Mouse (Mus musculus) CH12.LX (cell line): ENCODE data around the gene Cit. TPM values are rescaled to one million over a fixed set of nuclear protein-coding genes. Genes with fewer than 3 reads are reported as not detected.

Experiments
- DNase-seq: peaks from one replicate; pipeline ENCODE4 v3.0.0-alpha.2; 2013; ENCODE audit errors: extremely low read depth
- H3K27ac ChIP-seq: 2 replicates; pipeline ENCODE4 v1.5.1; 2012; ENCODE audit warnings: low read depth, mild to moderate bottlenecking, control low read depth, moderate library complexity; ENCODE audit not compliant: insufficient read depth
- H3K27me3 ChIP-seq: replicated peaks from 2 replicates; pipeline ENCODE3; 2012; ENCODE audit warnings: inconsistent platforms
- H3K36me3 ChIP-seq, 2 experiments: replicated peaks in 1 of 2; 2 replicates each; pipeline versions ENCODE3 to v1.6.1; 2012; ENCODE audit warnings: inconsistent platforms in 1 of 2, low read length in 1 of 2, mild to moderate bottlenecking in 1 of 2, mixed read lengths in 1 of 2, moderate library complexity in 1 of 2; ENCODE audit not compliant: control insufficient read depth in 1 of 2, insufficient read depth in 1 of 2
- H3K4me1 ChIP-seq, 2 experiments: 2 replicates each; pipeline ENCODE4 v1.6.1; 2012; ENCODE audit warnings: inconsistent platforms in 1 of 2, moderate library complexity in 1 of 2; ENCODE audit not compliant: insufficient read depth in 2 of 2, control insufficient read depth in 1 of 2
- H3K4me2 ChIP-seq: 2 replicates; pipeline ENCODE4 v1.6.1; 2012; ENCODE audit warnings: low read depth, mild to moderate bottlenecking, control low read depth; ENCODE audit not compliant: poor library complexity, insufficient read depth, severe bottlenecking
- H3K4me3 ChIP-seq, 3 experiments: fragments of 150-350 bp in 1 of 3; sonication (generic) in 1 of 3; replicated peaks in 1 of 3; 2 replicates each; pipeline versions ENCODE3 to v1.5.1; 2011 to 2012; ENCODE audit warnings: low read depth in 2 of 3, low read length in 2 of 3, mild to moderate bottlenecking in 2 of 3, moderate library complexity in 2 of 3, control low read depth in 1 of 3, improper control_type of control experiment in 1 of 3, inconsistent platforms in 1 of 3, mixed read lengths in 1 of 3; ENCODE audit not compliant: poor library complexity in 1 of 3
- H3K79me2 ChIP-seq: replicated peaks from 2 replicates; pipeline ENCODE4 v1.6.1; 2012; ENCODE audit warnings: mild to moderate bottlenecking, moderate library complexity; ENCODE audit not compliant: control insufficient read depth, poor library complexity, insufficient read depth, severe bottlenecking; ENCODE audit errors: extremely low read depth
- H3K9ac ChIP-seq: 2 replicates; pipeline ENCODE4 v1.6.1; 2012; ENCODE audit warnings: low read depth, mild to moderate bottlenecking, control low read depth, moderate library complexity; ENCODE audit not compliant: insufficient read depth
- H3K9me3 ChIP-seq: replicated peaks from 2 replicates; pipeline ENCODE3; 2012; ENCODE audit warnings: low read length, inconsistent platforms, mixed read lengths
- CHD2 ChIP-seq: IDR thresholded peaks from 2 replicates; pipeline ENCODE4 v1.6.1; 2011; ENCODE audit warnings: low read length, improper control_type of control experiment
- CTCF ChIP-seq, 2 experiments: IDR thresholded peaks in 1 of 2; conservative IDR thresholded peaks in 1 of 2; 2 replicates each; pipeline ENCODE4 v1.5.1; 2011 to 2012; ENCODE audit warnings: low read depth in 2 of 2, low read length in 2 of 2, improper control_type of control experiment in 1 of 2, inconsistent platforms in 1 of 2, mild to moderate bottlenecking in 1 of 2, moderate library complexity in 1 of 2
- EP300 ChIP-seq: IDR thresholded peaks from 2 replicates; pipeline ENCODE4 v1.6.1; 2011; ENCODE audit warnings: low read length, improper control_type of control experiment
- GABPA ChIP-seq: IDR thresholded peaks from 2 replicates; pipeline ENCODE4 v1.6.1; 2012; ENCODE audit warnings: low read depth, low read length, improper control_type of control experiment, inconsistent platforms; ENCODE audit not compliant: insufficient replicate concordance
- IRF4 ChIP-seq: IDR thresholded peaks from 2 replicates; pipeline ENCODE4 v1.6.1; 2014; ENCODE audit warnings: low read depth, mild to moderate bottlenecking, inconsistent platforms, low read length, improper control_type of control experiment
- JUN ChIP-seq: IDR thresholded peaks from 2 replicates; pipeline ENCODE4 v1.6.1; 2011; ENCODE audit warnings: low read depth, mild to moderate bottlenecking, low read length, improper control_type of control experiment, moderate library complexity; ENCODE audit not compliant: insufficient read depth
- JUND ChIP-seq: conservative IDR thresholded peaks from 2 replicates; pipeline ENCODE4 v1.6.1; 2011; ENCODE audit warnings: low read depth, low read length, improper control_type of control experiment
- KAT2A ChIP-seq: IDR thresholded peaks from 2 replicates; pipeline ENCODE4 v1.6.1; 2012; ENCODE audit warnings: low read length, improper control_type of control experiment, inconsistent platforms; ENCODE audit not compliant: insufficient replicate concordance
- MAFK ChIP-seq: IDR thresholded peaks from 2 replicates; pipeline ENCODE4 v1.6.1; 2011; ENCODE audit warnings: low read length, improper control_type of control experiment; ENCODE audit not compliant: insufficient replicate concordance
- MAZ ChIP-seq: IDR thresholded peaks from 2 replicates; pipeline ENCODE4 v1.6.1; 2012; ENCODE audit warnings: low read depth, mild to moderate bottlenecking, inconsistent platforms, low read length, improper control_type of control experiment, moderate library complexity
- MEF2A ChIP-seq: IDR thresholded peaks from 2 replicates; pipeline ENCODE4 v1.6.1; 2014; ENCODE audit warnings: low read depth, mild to moderate bottlenecking, inconsistent platforms, low read length, improper control_type of control experiment, borderline replicate concordance
- MXI1 ChIP-seq: IDR thresholded peaks from 2 replicates; pipeline ENCODE4 v1.6.1; 2011; ENCODE audit warnings: mild to moderate bottlenecking, low read depth, low read length, improper control_type of control experiment
- MYC ChIP-seq: IDR thresholded peaks from 2 replicates; pipeline ENCODE4 v1.6.1; 2011; ENCODE audit warnings: low read depth, mild to moderate bottlenecking, improper control_type of control experiment, low read length
- PAX5 ChIP-seq: IDR thresholded peaks from 2 replicates; pipeline ENCODE4 v1.6.1; 2012; ENCODE audit warnings: low read length, inconsistent platforms, mixed read lengths
- POLR2A ChIP-seq: IDR thresholded peaks from 2 replicates; pipeline ENCODE4 v1.6.1; 2011; ENCODE audit warnings: low read depth, mild to moderate bottlenecking, improper control_type of control experiment, low read length
- POLR2AphosphoS2 ChIP-seq: IDR thresholded peaks from 2 replicates; pipeline ENCODE4 v1.6.1; 2011; ENCODE audit warnings: low read depth, low read length, improper control_type of control experiment
- SIN3A ChIP-seq: IDR thresholded peaks from 2 replicates; pipeline ENCODE4 v1.6.1; 2012; ENCODE audit warnings: low read length, improper control_type of control experiment, inconsistent platforms
- TBP ChIP-seq: conservative IDR thresholded peaks from 2 replicates; pipeline ENCODE4 v1.6.1; 2011; ENCODE audit warnings: low read depth, low read length, improper control_type of control experiment
- USF1 ChIP-seq: IDR thresholded peaks from 2 replicates; pipeline ENCODE4 v1.6.1; 2014; ENCODE audit warnings: low read depth, mild to moderate bottlenecking, inconsistent platforms, low read length, improper control_type of control experiment
- USF2 ChIP-seq: conservative IDR thresholded peaks from 2 replicates; pipeline ENCODE4 v1.6.1; 2011; ENCODE audit warnings: low read depth, low read length, improper control_type of control experiment
- ZKSCAN1 ChIP-seq: IDR thresholded peaks from 2 replicates; pipeline ENCODE4 v1.6.1; 2012; ENCODE audit warnings: low read depth, inconsistent platforms, low read length, improper control_type of control experiment, borderline replicate concordance
- dilution Hi-C: fragments of 300-500 bp; cut with MboI; formaldehyde crosslinking; loops from 2 replicates; pipeline ENCODE4 v1.14.3; 2020; ENCODE audit warnings: low sequenced_read_pairs; ENCODE audit not compliant: extremely low pct_unique_long_range_greater_than_20kb, extremely low pct_ligation_motif_present
- in situ Hi-C: fragments of 300-500 bp; cut with MboI; formaldehyde crosslinking; loops from 3 replicates; pipeline ENCODE4 v1.14.3; 2019; ENCODE audit warnings: low sequenced_read_pairs, low pct_ligation_motif_present, low pct_unique_long_range_greater_than_20kb, mixed read lengths
- polyA plus RNA-seq: library from polyadenylated mRNA; unstranded; fragments of >175 nt; gene quantifications from 2 replicates; pipeline ENCODE4 v1.2.1, GENCODE M21; 2012; ENCODE audit warnings: low read depth; ENCODE audit not compliant: insufficient read length
- total RNA-seq, 2 experiments: library from RNA; depleted of rRNA; stranded (reverse); fragments of 300-350 nt in 1 of 2; fragments of >200 nt in 1 of 2; gene quantifications; 2 replicates each; pipeline ENCODE4 v1.2.3; 2012 to 2014

Cit gene
- total and polyA plus RNA-seq, 3 experiments: 7.0 to 24.9 (median 16.2) TPM

GRCm38 (mm10) chr5:115868540-115868939, 23.5 kb downstream of the Cit start:
- H3K4me3 ChIP-seq: no peak overlapping the region
- no peak for DNase-seq
- H3K4me1 ChIP-seq: no peaks in the 10 kb centered on the region
- peaks cover 44 to 94% of the 10 kb centered on the region in 2 experiments for H3K36me3 ChIP-seq
- TF ChIP-seq JUND (no peak), KAT2A (no peak), MYC (no peak), USF2 (no peak), USF1 (no peak), JUN (no peak), MXI1 (no peak), EP300 (no peak), MAFK (no peak), POLR2A (no peak), GABPA (no peak), POLR2AphosphoS2 (no peak), MEF2A (no peak), TBP (no peak), PAX5 (no peak)
- H3K27me3 ChIP-seq: no peaks in the 10 kb centered on the region
- no peaks in the 10 kb centered on the region for H3K9me3 ChIP-seq
- H3K4me2 ChIP-seq: no peak overlapping the region
- dilution Hi-C loops: no loop called here
- no peak overlapping the region for H3K9ac ChIP-seq
- in situ Hi-C loops: no loop called here
- no peak overlapping the region for H3K27ac ChIP-seq
- H3K79me2 ChIP-seq: no peaks in the 10 kb centered on the region

GRCm38 (mm10) chr5:115869198-115869597, 24.1 kb downstream of the Cit start:
- no peaks in the 10 kb centered on the region for H3K79me2 ChIP-seq
- dilution Hi-C loops: no loop called here
- no peaks in the 10 kb centered on the region for H3K27me3 ChIP-seq
- no peak for TF ChIP-seq KAT2A
- no peak for TF ChIP-seq CHD2
- TF ChIP-seq ZKSCAN1: no peak
- TF ChIP-seq IRF4: no peak
- TF ChIP-seq USF2: no peak
- TF ChIP-seq CTCF (conservative IDR thresholded peaks at IDR 0.05 in 1 of 2, IDR thresholded peaks at IDR 0.05 in 1 of 2; ENCODE audit: low read depth in 2 of 2, low read length in 2 of 2): no peak
- no peak for TF ChIP-seq SIN3A
- TF ChIP-seq MAZ: no peak
- TF ChIP-seq, all 38 proteins: peak for 0
- Histone ChIP-seq H3K4me3 (no peak overlapping the region), H3K9me3 (no peaks in the 10 kb centered on the region), H3K27ac (no peak overlapping the region), H3K9ac (no peak overlapping the region), H3K4me2 (no peak overlapping the region), H3K36me3 (peaks cover 47 to 94% of the 10 kb centered on the region in 2 experiments), H3K4me1 (no peaks in the 10 kb centered on the region)
- no peak for DNase-seq
- in situ Hi-C loops: no loop called here
